Mouse (Mus musculus) 3T3-L1 (cell line): ENCODE measurements at regions not wholly inside any gene's neighbourhood (a gene's known extent, or its start where the extent isn't known, plus 50 kb on each side); places are given as distances from the start of the nearest gene placed in this dataset.
A peak's percentile ranks its signal among the peaks of the same experiment; 100 is the strongest.

ENCODE experiments used
- DNase-seq: peaks from one replicate; pipeline ENCODE4 v3.0.0-alpha.2; 2015; ENCODE audit warnings: low read depth, low spot score

- no peak for DNase-seq
Observed at GRCm38 (mm10) chr6:127341604-127342003, 105.0 kb upstream of the Parp11 start.

DNA sequence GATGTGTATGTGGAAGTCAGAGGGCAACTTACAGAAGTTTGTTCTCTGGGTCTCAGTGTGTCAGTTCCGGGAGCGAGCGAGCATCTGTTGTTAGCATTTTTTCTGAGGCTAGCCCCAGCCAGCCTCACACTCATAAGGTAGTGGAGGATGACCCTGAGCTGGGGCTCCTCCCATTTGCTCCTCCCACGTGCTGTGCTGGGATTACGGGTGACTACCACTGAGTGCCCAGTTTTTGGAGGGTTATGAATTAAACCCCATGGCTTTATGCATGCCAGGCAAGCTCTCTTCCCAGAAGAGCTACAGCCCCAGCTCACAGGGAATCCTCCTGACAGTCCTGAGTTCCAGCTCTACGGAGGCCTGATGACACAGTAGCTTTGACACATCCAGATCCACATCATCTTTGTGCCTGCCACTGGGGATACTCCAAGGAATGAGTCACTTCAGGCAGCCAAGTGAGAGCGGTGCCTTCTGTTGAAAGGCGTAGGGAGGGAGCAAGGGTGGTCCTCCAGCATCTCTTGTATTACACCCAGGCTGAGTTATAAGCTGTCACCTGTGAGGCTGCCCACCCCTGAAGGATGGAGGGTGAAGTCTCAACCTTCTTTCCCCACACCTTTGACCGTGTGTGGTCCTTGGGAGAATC lies 97.8 kb upstream of the Parp11 start:
- DNase-seq, result peak; percentile 60

GRCm38 (mm10) chr6:127349479-127350110 lies 97.0 kb upstream of the Parp11 start:
- no peak for DNase-seq

DNA sequence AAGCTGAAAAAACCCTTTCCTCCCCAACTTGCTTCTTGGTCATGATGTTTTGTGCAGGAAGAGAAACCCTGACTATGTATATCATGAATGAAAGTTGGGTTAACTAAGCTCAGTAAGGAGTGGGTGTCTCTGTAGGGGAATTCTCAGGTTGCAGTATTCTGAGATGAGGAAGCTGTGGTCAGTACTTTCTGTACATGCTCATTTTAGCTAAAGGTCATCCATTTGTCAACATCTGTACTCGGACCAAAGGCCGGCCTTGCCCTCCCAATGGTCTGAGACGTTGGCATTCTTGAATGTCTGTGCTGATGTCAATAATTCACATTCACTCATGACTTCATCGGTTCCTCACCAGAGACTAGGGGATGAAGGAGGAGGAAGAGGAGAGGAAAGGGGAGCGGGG lies 94.9 kb upstream of the Parp11 start:
- no peak for DNase-seq

- no peak for DNase-seq
Observed at GRCm38 (mm10) chr6:127355112-127355511, 91.5 kb upstream of the Parp11 start.

GRCm38 (mm10) chr6:127356442-127356841 lies 90.2 kb upstream of the Parp11 start:
- no peak for DNase-seq

DNA sequence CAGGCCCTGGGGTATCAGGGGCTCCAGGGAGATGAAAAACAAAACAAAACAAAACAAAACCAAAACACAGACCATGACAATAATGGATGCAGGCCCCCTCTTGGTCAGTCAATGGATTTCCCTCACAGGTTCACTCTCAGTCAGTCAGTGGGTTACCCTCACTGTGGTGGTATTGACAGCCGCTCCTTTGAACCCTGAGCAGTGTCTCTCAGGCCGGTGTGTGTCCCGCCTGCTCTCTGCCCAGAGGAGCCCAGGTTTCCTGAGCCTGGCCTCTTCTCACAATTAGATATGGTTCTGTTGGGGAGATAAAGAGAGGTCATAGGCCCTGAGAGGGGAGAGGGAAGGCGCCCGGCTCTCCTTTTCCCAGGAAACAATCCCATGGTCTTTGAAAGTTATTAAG lies 87.8 kb upstream of the Parp11 start:
- no peak for DNase-seq

- peak; percentile 94 for DNase-seq
Observed at GRCm38 (mm10) chr6:127359391-127359874, 87.2 kb upstream of the Parp11 start.

GRCm38 (mm10) chr6:127362166-127362565 lies 84.5 kb upstream of the Parp11 start:
- no peak for DNase-seq

DNA sequence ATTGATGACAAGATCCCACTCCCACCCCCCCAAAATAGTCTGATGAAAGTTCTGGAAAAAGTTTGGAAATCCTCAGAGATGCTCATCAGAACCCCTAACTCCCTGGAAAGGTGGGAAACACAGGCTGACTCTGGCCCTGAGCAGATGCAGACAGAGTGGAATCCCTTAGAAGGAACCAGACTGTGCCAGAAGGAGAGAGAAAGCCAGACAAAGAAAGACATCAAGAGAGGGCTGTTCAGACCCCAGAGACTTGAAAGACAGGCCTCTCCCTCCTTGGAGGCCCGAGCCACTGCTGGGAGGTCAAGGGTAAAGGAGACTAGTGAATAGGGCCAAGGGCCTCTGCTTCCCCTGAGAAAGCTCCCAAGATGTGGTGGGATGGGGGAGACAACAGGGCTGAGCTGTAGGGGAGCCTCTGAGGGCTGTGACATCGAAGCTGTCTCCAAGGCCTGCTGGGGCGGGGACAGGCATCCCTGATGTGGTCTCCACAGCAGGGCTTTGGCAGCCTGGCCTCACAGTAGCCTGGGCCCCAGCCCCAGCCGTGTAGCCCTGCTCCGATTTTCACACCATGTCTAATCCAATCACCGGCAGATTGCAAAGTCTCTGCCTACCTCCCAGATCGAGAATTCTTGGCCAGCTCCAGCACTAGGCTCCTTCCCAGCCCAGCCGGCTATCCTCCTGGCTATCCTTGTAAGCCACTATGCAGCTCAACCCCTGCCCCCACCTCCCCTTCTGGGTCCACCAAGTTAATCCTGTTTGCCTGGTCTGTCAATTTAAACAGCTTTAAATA lies 83.5 kb upstream of the Parp11 start:
- no peak for DNase-seq

DNA sequence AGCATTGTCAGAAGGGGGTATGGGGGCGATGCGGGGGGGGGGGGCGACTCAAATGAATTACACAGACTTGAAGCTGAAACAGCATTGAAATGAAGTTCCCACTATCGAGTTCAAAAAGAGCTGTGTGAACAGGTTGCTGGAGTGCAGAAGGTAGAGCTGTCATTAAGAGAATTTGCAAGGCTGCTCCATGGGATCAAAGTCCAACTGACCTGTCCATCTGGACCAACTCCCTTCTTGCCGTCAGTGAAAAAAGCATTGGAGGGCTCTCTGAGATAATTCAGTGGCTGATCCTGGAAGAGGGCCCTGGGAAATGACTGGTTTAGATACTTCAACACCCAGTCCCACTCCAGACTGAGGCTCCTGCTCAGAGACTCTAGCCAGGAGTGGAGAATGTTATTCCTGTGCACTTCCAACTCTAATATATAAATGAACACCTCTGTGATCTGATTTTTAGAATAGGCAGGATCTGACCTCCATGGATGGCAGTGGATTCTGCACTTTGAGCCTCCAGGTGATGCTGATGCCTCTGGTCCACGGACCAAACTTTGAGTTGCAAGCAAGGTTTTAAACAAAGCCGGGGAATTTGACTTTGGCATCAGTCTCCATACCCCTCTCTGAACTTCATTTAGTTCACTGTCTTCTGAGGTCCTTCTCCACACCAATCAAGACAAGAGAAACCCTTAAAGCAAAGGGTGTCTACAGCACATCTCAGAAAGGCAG lies 82.6 kb upstream of the Parp11 start:
- DNase-seq, result no peak

GRCm38 (mm10) chr6:127364591-127365187 lies 82.0 kb upstream of the Parp11 start:
- no peak for DNase-seq

GRCm38 (mm10) chr6:127365246-127365645 lies 81.4 kb upstream of the Parp11 start:
- no peak for DNase-seq

GRCm38 (mm10) chr6:127365651-127366050 lies 81.0 kb upstream of the Parp11 start:
- no peak for DNase-seq

- DNase-seq, result no peak
Observed at GRCm38 (mm10) chr6:127373052-127373451, 73.6 kb upstream of the Parp11 start.

DNA sequence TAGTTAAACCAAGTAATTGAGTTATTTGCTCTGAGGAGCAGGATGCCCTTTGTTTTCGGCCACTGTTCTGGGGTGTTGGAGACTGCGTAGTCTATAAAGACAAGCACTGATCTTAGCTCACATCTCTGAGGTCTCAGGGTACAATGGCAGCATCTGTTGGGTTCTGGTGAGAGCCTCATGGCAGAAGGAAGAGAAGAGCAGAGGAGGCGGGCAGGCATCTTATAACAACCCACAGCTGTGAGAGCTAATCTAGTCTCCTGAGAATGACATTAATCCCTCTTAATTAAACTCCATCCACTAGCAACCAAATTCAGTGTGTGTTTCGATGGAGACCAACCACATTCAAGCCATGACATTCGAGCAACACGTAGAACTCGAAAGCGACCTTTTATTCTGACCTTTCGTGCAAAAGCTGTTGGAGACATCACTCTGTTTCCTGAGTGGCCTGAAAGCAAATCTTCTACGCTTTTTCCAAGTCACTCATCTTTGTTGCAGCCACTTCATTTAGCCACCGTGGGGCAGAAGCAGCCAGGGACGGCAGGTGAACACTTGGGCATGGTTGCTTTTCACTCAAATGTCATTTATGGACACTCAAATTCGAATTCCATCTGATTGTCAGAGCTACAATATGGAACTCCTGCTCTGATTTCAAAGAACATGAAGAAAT lies 72.7 kb upstream of the Parp11 start:
- no peak for DNase-seq

DNA sequence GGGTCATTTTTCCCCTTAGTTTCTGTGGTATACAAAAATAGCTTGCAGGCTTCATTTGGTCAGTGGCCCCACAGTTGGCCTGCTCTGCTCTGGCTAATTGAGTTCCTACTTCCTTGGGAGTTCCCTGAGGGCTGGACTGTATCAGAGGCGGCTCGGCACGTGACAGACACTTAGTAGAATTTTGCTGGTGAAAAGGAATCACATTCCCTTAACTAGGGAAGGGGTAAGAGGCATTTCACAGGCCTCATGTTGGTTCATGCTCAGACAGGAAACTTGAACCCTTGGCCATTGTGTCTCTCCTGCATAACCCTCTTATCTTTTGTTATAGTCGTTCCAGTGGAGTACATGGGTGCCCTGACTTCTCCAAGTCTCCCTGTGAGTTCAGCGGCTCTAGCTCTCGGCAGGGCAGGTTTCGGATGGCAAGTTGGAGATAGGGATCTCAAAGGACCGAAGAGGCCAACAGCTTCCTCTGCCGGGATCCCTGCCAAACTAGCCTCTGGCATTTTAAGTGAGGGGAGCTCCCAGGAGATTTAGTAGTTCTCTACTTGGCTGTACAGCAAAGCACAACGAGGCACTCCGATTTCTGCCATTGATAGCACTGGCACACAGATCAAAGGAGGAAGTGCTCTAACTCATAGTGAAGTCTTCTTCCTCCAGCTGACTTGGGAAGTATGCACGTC lies 72.0 kb upstream of the Parp11 start:
- peak; percentile 56 for DNase-seq

DNA sequence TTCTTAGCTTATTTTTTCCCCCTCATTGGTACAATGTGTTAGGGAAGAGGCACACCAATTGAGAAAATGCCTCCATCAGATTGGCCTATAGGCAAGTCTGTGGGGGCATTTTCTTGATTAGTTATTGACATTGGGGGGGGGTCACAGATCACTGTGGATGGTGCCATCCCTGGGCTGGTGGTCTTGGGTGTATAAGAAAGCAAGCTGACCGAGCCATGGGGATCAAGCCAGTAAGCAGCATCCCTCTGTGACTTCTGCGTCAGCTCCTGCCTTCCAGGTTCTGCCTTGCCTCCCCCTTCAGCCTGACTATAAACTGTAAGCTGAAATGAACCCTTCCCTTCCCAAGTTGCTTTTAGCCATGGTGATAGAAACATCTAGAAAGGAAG lies 71.5 kb upstream of the Parp11 start:
- DNase-seq, result no peak

GRCm38 (mm10) chr6:127375711-127376199 lies 70.9 kb upstream of the Parp11 start:
- peak; percentile 62 for DNase-seq

GRCm38 (mm10) chr6:127378701-127379100 lies 67.9 kb upstream of the Parp11 start:
- DNase-seq, result no peak
